Mouse (Mus musculus) layer of hippocampus, adult 8-10 months (tissue): ENCODE results near the gene Grm5. TPM values are rescaled to one million over a fixed set of nuclear protein-coding genes. Genes with fewer than 3 reads are reported as not detected.
A peak's percentile ranks its signal among the peaks of the same experiment; 100 is the strongest.

Experiments
- DNase-seq, 2 experiments: peaks; one replicate each; pipeline ENCODE4 v3.0.0; 2022; ENCODE audit warnings: low spot score in 2 of 2
- total RNA-seq, 4 experiments: library from RNA; stranded (reverse); gene quantifications; 2 replicates each; pipeline ENCODE4 v1.2.4; 2022

The Grm5 gene
- 100 to 1,000 TPM; 227 to 263 (median 246) TPM for total RNA-seq

GRCm38 (mm10) chr7:87583868-87584267, at the start of gene Grm5:
Grm5 (plus strand) TSS chr7:87584168.
- no peak for DNase-seq

GRCm38 (mm10) chr7:87539031-87539430, 44.9 kb upstream of the Grm5 start:
- DNase-seq = no peak

DNA sequence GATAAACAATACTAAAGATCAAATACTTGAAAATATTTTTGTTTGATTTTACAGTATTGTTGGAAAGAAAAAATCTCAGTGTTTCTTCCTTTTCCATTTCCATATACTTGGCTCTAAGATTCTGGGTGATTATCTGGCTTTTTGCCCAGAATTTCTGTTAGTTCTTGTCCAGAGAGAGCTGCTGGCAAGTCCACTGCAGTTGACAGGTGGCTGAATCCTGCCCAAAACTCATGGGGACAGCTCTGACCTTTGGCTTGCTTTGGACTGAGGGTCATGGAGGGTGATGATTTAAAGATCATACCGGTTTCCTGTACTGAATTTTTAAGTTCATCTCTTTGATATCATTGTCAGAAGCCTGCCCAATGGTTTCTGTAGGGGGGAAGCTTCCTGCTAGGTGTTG, 18.7 kb upstream of the Grm5 start:
- DNase-seq = no peak

DNA sequence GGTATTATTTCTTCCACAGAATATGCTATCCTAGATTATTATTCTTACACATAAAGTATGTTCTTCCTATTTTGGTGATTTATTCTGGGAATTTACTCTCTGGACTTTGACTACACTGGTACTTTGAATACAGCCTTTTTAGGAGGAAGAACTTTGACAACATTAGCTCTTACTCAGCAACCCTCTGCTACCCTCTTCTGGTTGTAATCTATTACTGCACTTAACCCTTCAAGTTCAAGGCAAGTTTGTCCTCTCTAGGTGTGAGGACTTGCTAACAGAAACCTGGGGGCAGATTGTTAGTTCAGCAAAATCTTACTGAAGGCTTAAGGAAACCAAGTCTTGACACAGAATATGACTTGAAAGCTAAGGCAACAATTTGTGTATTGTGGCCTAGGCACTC, 17.5 kb upstream of the Grm5 start:
- DNase-seq = no peak

DNA sequence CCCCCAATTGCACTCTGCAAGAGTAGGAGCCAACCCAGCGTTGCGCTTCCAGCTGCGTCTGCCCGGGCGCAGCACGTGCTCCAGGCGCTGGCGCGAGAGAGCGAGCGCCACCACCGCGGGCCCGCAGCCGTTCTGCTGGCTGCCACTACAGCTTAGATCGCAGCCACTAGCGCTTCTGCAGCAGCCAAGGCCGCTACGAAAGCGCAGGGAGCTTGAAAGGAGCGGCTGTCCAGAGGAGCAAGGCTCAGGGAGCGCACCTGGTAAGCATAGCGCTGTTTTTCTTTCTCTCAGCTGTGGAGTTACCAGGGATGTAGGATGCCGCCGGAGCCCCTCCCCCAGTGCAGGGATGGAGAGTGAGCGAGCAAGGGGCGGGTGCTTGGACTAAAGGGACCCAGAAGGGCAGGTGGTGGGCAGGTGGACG, 323 bp downstream of the Grm5 start:
- peak; percentile 47 to 70 for DNase-seq

DNA sequence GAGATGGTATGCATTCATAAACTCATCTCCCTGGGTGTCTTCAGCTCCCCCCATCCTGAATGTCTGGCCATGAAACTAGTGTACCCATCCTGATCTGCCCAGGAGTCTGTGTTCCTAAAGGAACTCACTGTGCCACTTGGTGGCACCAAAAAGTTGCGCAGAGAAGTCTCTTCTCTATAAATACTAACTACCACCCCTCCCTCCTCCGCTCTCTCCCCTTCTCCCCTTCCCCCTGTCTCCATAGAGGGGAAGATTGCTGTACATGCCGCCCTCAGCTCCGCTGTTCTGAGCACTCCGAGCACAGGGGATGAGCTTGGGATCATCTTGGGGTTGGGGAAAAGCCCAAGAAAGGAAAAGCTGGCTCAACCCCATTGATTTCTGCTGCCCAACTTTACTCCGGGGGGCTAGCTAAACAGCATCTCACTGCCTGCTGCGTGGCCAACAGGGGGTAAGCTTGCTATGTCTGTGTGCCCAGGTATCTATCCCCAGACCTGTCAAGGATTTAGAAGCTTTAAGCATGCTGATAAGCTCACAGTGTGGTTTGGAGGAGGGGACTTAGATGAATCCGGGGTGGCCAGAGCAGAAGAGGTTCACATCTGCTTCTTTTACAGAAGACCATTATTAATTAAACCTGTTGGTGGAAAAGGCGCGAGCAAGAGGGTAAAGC, 2.4 kb downstream of the Grm5 start:
- DNase-seq = peak; percentile 61

DNA sequence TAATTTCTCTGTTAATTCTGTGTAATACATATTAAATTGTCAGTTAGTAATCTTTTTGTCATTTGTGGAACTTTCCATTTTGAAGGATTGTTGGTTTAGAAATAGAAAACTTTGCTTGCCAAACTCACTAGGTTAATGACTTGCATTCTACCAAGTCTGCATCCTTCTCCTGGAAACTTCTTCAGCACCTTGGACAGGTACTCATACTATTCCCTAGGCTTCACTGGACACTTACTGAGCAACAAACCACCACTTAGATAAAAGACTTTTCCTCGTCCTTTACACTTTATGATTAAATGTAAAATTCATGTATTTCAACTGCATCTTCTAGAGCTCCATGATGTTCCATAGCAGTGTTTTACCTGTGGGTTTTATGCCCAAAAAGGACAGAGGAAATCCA, 4.0 kb downstream of the Grm5 start:
- DNase-seq = no peak

DNA sequence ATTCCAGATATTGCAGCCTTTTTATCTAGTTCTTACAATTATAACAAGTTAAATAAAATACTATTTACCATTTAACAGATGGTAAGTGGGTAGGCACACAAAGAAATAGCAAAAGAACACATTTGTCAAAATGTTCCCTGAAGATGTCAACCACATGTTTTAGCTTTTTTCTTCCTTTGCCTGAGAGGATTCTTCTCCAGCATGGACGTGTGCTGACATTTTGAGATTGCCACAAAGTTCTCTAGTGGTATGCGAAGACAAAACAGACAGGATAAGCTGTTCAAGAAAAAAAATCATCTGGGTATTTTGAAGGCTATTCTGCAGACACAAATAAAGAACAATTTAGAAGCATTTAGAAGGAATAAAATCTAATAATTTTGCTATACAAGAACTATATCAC, 42.3 kb downstream of the Grm5 start:
- no peak for DNase-seq

DNA sequence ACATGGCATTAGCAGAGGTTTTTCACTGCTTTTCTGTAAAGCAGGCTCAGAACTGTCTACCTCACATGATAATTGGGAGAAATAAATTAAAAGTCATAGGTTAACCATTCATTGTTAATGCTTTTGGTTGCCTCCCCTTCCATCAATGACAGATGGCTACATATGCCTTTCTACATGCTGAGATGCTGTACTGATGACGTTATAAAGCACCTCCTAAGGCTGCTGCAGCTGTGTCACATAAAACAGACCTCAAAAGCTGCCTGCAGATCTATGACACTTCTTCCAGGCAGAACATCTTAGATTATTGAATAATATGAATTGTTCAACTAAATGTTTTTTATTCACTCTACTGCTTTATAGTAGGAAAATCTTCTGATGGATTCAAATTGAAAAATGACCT, 51.6 kb downstream of the Grm5 start:
- no peak for DNase-seq

DNA sequence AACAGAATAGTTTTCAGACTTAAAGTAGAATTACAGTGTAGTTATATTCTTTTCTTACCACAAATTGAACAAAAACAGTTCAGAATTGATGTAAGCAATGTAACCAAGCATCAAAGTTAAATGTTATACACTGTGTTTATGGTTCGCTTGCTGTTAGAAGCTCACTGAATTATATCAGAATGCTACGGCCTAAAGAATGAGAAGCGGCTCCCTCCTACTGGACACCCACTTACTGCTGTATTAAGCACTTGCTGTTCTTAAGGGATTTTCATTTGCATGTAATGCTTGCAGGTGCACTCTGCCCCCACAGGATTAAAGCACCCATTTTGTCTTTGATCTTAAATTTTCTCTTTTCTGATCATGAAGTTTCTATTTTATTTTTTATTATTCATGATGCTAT, 66.6 kb downstream of the Grm5 start:
- DNase-seq = no peak

- no peak for DNase-seq
Observed at GRCm38 (mm10) chr7:87661794-87662193, 77.8 kb downstream of the Grm5 start.

GRCm38 (mm10) chr7:87664041-87664440, 80.1 kb downstream of the Grm5 start:
- DNase-seq = no peak

DNA sequence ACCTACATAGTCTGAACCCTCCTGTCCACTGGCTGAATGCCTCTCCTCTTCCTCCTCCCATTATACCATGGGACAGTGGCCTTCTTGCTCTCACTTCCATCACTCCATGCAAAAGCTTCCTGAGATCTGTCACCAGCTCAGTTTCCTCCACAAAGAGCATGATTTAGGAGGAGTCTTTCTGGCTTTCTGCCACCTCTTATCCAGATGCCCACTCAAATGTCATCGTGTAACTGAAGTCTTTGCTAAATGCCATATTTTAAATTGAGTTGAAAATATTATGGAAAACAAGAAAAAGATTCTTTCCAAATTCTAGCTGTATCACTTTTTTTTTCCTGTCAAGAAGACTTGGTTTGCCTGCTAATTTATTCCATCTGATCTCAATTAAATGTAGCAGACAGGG, 132.4 kb downstream of the Grm5 start:
- peak; percentile 27 to 29 for DNase-seq

DNA sequence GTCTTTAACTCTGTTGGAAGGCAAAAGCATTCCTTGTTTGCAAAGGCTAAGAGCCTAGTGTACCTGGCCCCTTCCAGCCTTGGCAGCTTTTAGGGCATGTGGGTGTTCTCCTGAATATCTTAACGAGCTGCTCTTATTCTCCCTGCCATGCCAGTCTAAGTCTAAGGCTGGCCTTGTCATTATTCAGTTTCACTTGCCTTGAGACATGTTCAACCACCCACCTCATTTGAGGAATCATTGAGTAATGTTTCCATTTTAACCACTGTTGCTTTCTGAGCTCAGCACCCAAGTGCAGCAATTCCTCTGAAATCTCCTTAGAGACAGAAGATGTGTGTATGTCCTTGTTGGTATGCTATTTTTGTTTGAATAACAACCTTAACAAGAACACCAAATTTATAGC, 134.7 kb downstream of the Grm5 start:
- no peak for DNase-seq

DNA sequence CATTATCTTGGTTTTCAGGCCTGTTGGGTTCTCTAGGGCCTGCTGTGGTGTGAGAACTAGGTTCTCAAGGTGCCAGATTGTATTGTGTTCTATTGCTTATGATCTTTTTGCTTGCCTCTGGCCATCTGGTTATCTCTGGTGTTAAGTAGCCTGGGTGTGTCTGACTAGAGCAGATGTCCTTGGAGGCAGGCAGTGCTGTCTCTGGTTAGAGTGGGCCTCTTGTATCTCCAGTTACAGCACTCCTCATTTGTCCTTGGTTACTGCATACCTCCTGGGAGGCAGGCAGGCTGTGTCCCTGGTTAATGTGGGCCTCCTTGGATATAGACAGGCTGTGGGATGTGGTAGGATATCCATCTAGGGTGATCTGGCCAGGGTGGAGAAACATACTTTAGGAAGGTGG, 150.5 kb downstream of the Grm5 start:
- no peak for DNase-seq

- no peak for DNase-seq
Observed at GRCm38 (mm10) chr7:87761945-87762344, 178.0 kb downstream of the Grm5 start.

DNA sequence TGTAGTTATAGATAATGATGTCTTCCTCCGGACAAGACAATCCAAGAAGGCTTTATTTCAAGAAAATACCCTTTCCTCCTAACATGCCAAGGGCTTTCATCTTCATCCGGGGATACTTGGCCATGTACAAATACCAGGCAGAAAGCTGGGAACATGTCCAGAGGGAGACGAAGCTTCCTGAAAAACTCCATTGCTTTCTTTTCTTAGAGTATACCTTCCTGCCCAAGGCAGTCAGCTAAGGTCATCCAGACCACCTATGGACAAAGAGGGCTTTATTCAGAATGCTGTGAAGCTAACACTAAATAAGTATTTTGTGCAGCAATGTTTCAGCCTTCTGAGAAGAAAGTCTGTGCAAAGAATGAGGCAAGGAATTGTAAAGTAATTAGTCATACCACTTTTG, 178.4 kb downstream of the Grm5 start:
- DNase-seq = no peak

DNA sequence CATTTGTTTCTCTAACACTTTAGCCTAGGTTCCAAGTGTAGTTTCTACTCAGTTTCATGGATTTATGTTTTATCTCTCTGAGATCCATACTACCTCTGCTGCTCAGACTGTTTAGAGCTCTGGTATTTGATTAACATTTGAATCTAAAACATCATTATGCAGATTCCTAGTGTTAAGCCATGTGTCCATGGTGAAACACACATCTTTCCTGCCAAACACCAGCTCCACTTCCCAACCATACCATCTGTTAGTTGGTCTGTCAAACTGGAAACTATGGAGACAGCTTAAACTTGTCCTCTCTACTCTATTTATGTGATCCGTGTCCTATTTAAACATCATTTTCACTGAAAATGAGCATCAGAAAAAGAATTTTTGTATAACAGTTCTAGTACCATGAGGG, 203.6 kb downstream of the Grm5 start:
- DNase-seq = peak; percentile 38 to 53

DNA sequence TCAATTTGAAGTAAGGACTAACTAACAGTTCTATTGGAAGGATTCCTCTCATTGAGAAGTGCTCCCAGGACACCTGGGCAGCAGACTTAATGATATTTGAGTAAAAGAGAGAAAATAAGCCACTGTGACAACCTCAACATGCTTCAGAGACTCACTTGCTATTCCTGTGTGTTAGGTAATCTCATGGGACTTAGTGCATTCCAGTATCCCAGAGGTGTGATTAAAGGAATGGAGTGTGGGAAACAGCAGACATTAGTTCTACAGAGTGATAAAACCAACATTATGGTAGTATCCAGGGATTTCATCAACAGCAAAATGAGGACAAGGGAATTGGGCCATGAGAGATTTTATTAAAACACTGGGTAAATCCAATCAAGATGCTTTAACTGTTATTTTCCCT, 205.0 kb downstream of the Grm5 start:
- no peak for DNase-seq

GRCm38 (mm10) chr7:87793896-87794295, 209.9 kb downstream of the Grm5 start:
- no peak for DNase-seq

- no peak for DNase-seq
Observed at GRCm38 (mm10) chr7:87824898-87825297, 240.9 kb downstream of the Grm5 start.

GRCm38 (mm10) chr7:87834669-87835068, 250.7 kb downstream of the Grm5 start:
- no peak for DNase-seq

DNA sequence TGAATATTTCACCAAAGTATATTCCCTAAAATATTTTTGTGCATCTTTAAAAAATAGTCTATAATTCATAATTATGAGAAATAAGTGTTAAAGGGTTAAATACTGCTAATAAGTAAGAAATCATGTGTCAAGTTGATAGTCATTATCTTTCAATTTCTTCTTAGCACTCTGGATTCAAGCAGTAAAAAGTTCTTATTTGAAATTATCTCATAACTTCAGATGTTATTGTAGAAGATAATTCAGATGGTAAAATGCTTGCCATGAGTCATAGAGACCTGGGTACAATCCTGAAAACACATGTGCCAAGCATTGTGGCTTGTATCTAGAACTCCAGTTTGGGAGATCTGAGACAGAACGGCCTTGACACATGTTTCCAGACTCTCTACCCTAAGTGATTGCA, 254.6 kb downstream of the Grm5 start:
- DNase-seq = no peak

DNA sequence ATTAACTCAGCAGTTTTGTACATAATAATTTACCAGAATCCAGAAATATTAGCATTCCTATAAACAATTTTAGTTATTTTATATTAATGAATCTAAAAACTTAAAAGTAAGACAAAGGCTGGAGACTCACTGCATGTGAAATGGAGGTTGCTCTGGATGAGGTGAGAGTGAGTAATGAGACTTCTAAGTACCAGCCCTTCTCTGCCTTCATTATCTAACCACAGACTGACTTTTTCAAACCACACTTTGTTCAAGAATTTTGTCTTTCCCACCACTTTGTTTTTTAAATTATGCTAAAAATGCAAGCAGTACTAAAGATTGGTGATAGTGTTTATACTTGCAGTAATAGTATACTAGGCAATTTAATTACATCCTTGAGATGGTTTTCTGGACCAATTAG, 259.5 kb downstream of the Grm5 start:
- DNase-seq = no peak
